Mouse (Mus musculus) bone marrow macrophage, adult 2 months (primary cell): ENCODE measurements around the gene Cab39.

Source experiments
- CTCF ChIP-seq: IDR thresholded peaks from 2 replicates; pipeline ENCODE4 v1.5.1; 2012; ENCODE audit warnings: low read depth, mild to moderate bottlenecking, low read length, moderate library complexity
- POLR2A ChIP-seq: IDR thresholded peaks from 2 replicates; pipeline ENCODE4 v1.6.1; 2012; ENCODE audit warnings: mild to moderate bottlenecking, low read depth, low read length, borderline replicate concordance

GRCm38 (mm10) chr1:85771976-85772375 is 21.3 kb upstream of the Cab39 start:
- TF ChIP-seq CTCF, result no peak
- no peak for TF ChIP-seq POLR2A
